Mouse (Mus musculus) cerebellum, postnatal 10 days (tissue): Measurements from ENCODE around the gene Tmem211.

Source experiments
- DNase-seq, 2 experiments: peaks; one replicate each; pipeline ENCODE4 v3.0.0; 2021; ENCODE audit warnings: mixed read lengths in 2 of 2

The Tmem211 gene

DNA sequence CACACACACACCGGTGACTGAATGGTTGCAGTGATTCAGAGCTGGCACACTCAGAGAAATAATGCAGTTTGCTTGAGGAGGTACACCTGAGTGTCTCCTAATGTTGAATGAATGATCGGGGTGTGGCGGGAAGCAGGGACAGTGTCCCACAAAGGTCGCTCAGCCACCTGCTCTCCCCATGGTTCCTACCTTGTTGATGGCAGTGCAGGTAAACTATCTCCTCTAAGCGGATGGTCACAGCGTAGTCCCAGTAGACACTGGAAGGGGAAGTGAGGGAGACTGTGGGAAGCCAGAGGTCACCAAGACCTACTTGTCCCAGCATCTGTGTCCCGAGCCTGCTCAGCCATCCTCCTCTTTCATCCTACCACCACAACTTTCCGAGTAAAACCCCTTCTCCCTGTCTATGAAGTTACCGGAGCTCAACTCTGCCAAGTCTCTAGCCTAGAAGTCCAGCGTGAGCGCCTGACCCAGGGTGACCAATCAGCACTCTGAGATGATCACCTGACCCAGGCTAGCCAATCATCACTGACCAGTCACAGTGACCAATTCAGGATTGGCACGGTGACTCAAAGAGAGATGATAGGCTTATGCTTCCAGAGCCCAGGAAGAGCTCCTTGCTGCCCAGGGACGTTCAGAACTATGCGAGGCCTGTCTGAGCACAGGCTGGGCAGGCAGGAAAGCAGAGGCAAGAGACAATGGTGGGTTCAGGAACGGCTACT, 53.6 kb downstream of the Tmem211 start:
- peak; percentile 85 for DNase-seq

DNA sequence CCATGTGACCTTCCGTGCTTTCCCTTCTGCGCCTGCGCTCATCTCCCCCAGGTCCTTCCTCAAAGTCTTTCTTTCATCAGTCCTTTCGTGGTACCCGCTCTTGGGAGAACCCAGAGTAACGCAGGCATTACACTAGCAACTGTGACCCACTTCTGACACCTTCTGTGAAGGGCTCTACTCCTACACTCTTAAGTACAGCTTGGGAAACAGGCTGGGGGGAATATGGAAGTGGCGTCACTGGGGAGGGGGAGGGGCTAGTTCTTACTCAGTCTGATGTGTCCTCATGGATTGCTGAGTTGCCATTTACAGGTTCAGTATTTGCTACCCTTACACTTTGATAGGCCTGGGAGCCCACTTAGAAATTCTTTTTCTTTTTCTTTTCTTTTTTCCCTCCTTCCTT, 54.8 kb downstream of the Tmem211 start:
- no peak for DNase-seq

DNA sequence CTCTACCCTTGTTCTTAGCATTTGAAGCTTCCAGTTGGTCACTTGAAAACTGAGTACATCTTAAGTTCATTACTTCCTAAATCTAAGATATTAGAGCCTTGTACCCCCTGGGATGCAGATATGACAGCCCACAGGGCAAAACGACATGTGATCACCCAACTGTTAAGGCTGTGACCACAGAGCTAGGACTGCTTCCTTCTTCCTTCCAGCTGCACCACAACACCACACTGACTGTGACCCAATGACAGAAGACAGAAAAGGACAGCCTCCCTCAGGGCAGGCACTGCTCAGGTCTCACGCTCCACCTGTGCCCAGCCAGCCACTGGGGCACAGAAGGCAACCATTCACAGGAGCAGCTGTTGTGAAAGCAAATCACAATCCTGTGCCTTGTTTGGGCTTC, 57.0 kb downstream of the Tmem211 start:
- no peak for DNase-seq

DNA sequence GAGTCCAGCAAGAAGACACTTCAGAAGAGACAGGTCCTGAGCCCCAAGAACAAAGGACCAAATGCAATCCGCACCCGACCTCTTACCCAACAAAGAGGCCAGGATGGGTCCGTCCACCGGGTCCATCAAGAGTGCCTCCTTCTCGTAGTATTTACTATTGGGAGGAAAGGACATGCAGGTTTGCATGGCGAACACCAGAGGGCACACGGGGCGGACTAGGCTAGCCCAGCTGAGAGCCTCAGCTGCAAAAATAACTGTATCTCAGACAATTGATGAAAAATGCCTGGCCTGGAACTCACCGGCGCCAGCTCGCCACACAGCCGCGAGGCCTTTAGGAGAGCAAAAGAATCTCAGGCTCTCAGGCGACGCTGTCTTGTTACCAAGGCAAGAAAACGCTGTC, 58.8 kb downstream of the Tmem211 start:
- peak in 1 of 2 experiments; percentile 48 for DNase-seq

GRCm38 (mm10) chr5:113286048-113286447, 59.3 kb downstream of the Tmem211 start:
- no peak for DNase-seq

- peak; percentile 91 to 95 for DNase-seq
These were observed 60.1 kb downstream of the Tmem211 start for GRCm38 (mm10) chr5:113286591-113287520.

- DNase-seq = no peak
These were observed 61.1 kb downstream of the Tmem211 start for GRCm38 (mm10) chr5:113287762-113288161.

- DNase-seq = no peak
These were observed 61.8 kb downstream of the Tmem211 start for GRCm38 (mm10) chr5:113288490-113288889.
